ENCODE assay signal across 9 mouse cellular contexts in the genomic region with DNA sequence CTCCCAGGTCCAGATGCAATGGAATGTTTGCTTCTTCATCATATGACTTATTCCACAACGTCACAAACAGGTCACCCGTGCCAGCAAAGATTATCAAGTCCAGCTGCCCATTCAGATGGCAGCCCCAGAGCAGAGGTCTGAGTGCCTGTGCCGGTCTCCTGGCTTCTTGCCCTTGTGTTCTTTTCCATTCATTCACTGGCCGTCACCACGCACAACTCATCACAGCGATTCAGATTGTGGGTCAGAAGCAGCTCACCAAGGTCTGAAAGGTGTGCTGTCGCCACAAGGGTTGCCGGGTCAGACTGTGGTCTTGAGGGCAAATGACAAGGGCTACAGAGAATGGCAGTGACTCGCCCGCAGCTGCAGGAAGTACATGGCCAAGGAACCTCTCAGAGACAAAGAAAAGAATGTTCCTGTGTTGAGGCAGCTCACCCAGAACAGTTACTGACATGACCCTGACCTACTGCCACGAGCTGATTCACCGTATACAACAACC.
DNase-seq lines count a peak whose midpoint lies in the region; ATAC-seq and TF ChIP-seq lines count a peak whose summit lies in the region.
"Had no signal": no experiment of that assay in that cellular context is flagged by ENCODE, and none has a peak within 500 bp of the region (broad histone marks: within the 10 kb centered on the region; RNA-seq: fewer than 3 reads in every experiment).

No protein-coding gene starts in this region.

- peaks cover 87% of the 10 kb centered on the region for H3K79me3 ChIP-seq in C2C12 (ENCODE audit: low read depth)

- no peaks in the 10 kb centered on the region for H3K9me3 ChIP-seq in heart, embryonic 11.5 days (replicated peaks; ENCODE audit: control insufficient read depth, low read length)
- H3K9me3 ChIP-seq in liver, embryonic 11.5 days (ENCODE audit: control insufficient read depth, low read length) = no peaks in the 10 kb centered on the region
- H3K9me3 ChIP-seq: limb, embryonic 13.5 days had no signal

- peaks cover 12% of the 10 kb centered on the region for H3K36me3 ChIP-seq in heart, adult 2 months (ENCODE audit: control insufficient read depth, insufficient read depth, low read length)
- no peaks in the 10 kb centered on the region for H3K36me3 ChIP-seq in heart, embryonic 11.5 days (ENCODE audit: control insufficient read depth, insufficient read depth, low read length)
- peaks cover 86% of the 10 kb centered on the region for H3K36me3 ChIP-seq in C2C12 (ENCODE audit: control insufficient read depth, insufficient read depth)
- H3K36me3 ChIP-seq in liver, embryonic 11.5 days (ENCODE audit: control insufficient read depth, insufficient read depth, low read length) = no peaks in the 10 kb centered on the region
- H3K36me3 ChIP-seq: limb, embryonic 13.5 days had no signal

- H3K4me3 ChIP-seq in heart, adult 2 months = no peak overlapping the region
- no peak overlapping the region for H3K4me3 ChIP-seq in heart, embryonic 11.5 days (ENCODE audit: low read depth, low read length)
- no peak overlapping the region for H3K4me3 ChIP-seq in C2C12 (ENCODE audit: insufficient read depth, poor library complexity, severe bottlenecking)
- no peak overlapping the region for H3K4me3 ChIP-seq in liver, embryonic 11.5 days (ENCODE audit: low read depth, low read length)
- H3K4me3 ChIP-seq: limb, embryonic 13.5 days had no signal

- H3K27ac ChIP-seq in heart, adult 2 months = peak overlapping the region; percentile 17
- H3K27ac ChIP-seq in heart, embryonic 11.5 days (ENCODE audit: low read depth, low read length) = no peak overlapping the region
- H3K27ac ChIP-seq in liver, embryonic 11.5 days (ENCODE audit: low read depth, low read length) = no peak overlapping the region
- H3K27ac ChIP-seq: limb, embryonic 13.5 days had no signal

- peaks cover 8% of the 10 kb centered on the region for H3K79me2 ChIP-seq in heart, adult 2 months (replicated peaks; ENCODE audit: control insufficient read depth, insufficient read depth, low read length)
- peaks cover 99% of the 10 kb centered on the region for H3K79me2 ChIP-seq in C2C12 (ENCODE audit: control insufficient read depth, insufficient read depth)

- no peaks in the 10 kb centered on the region for H3K27me3 ChIP-seq in heart, adult 2 months (ENCODE audit: control insufficient read depth, insufficient read depth, low read length)
- no peaks in the 10 kb centered on the region for H3K27me3 ChIP-seq in heart, embryonic 11.5 days (ENCODE audit: control insufficient read depth, insufficient read depth, low read length)
- H3K27me3 ChIP-seq in C2C12 (ENCODE audit: control insufficient read depth, insufficient read depth, insufficient read length) = no peaks in the 10 kb centered on the region
- H3K27me3 ChIP-seq in liver, embryonic 11.5 days (replicated peaks; ENCODE audit: control insufficient read depth, insufficient read depth, low read length) = no peaks in the 10 kb centered on the region
- H3K27me3 ChIP-seq: limb, embryonic 13.5 days had no signal

- ATAC-seq in heart, embryonic 11.5 days (replicated peaks; ENCODE audit: insufficient number of reproducible peaks, low FRiP score, low TSS enrichment) = no peak
- no peak for ATAC-seq in liver, embryonic 11.5 days (replicated peaks; ENCODE audit: low FRiP score)

- peak in 1 of 2 experiments; percentile 77 for DNase-seq in heart, adult 2 months
- DNase-seq in adrenal gland, postnatal 36 days = peak; percentile 75 to 78
- DNase-seq in heart, postnatal 10 days = peak; percentile 70 to 73
- no peak for DNase-seq in ovary, postnatal 10 days (ENCODE audit: low spot score)
- DNase-seq in urinary bladder, postnatal 25 days (ENCODE audit: low spot score) = no peak
- DNase-seq in liver, embryonic 11.5 days (ENCODE audit: low spot score) = no peak

- intact Hi-C loops in heart, adult 2 months (cut with DNase I) = loop anchor here (2.0 kb wide), 1 partner anchor 19 kb away; no protein-coding TSS in a partner anchor
- intact Hi-C loops in heart, postnatal 10 days (cut with DNase I) = no loop called here

- no peak for TF ChIP-seq POLR2A in heart, adult 2 months (IDR thresholded peaks at IDR 0.05; ENCODE audit: insufficient read depth, low read depth, low read length)

- WGBS in heart, adult 2 months = 27% methylated on average over 12 of the region's 12 CpGs
- WGBS in heart, embryonic 11.5 days (ENCODE audit: insufficient replicate concordance) = 49% methylated on average over 12 of the region's 12 CpGs
- WGBS in liver, embryonic 11.5 days = 73% methylated on average over 12 of the region's 12 CpGs

- H3K4me2 ChIP-seq in heart, embryonic 11.5 days = no peak overlapping the region
- no peak overlapping the region for H3K4me2 ChIP-seq in liver, embryonic 11.5 days
- H3K4me2 ChIP-seq: limb, embryonic 13.5 days had no signal

- peak overlapping the region; percentile 15 for H3ac ChIP-seq in C2C12 (ENCODE audit: control insufficient read depth, insufficient read length, low read depth)

- peaks cover 37% of the 10 kb centered on the region for H3K4me1 ChIP-seq in heart, adult 2 months (ENCODE audit: control insufficient read depth, insufficient read depth, low read length)
- H3K4me1 ChIP-seq in heart, embryonic 11.5 days (ENCODE audit: control insufficient read depth, insufficient read depth, low read length) = peaks cover 32% of the 10 kb centered on the region
- H3K4me1 ChIP-seq in liver, embryonic 11.5 days (replicated peaks; ENCODE audit: control insufficient read depth, insufficient read depth, low read length) = peaks cover 5% of the 10 kb centered on the region; the same call in 1 of the 2 replicates

- no peak for TF ChIP-seq CTCF in heart, adult 2 months (IDR thresholded peaks at IDR 0.05)
- TF ChIP-seq CTCF in C2C12 (IDR thresholded peaks at IDR 0.05; ENCODE audit: control insufficient read depth, insufficient read depth, insufficient read length) = no peak

- no peak overlapping the region for H3K9ac ChIP-seq in heart, adult 2 months (ENCODE audit: low read depth, low read length)
- H3K9ac ChIP-seq in heart, embryonic 11.5 days (ENCODE audit: low read depth, low read length) = no peak overlapping the region
- no peak overlapping the region for H3K9ac ChIP-seq in liver, embryonic 11.5 days (ENCODE audit: low read depth, low read length)
- H3K9ac ChIP-seq: limb, embryonic 13.5 days had no signal

- TF ChIP-seq EP300 in heart, adult 2 months (IDR thresholded peaks at IDR 0.05; ENCODE audit: insufficient read depth, low read depth, low read length) = peak; percentile 65

TF ChIP-seq in C2C12, 6 proteins besides CTCF, POLR2A, EP300 and RAD21:
- TF ChIP-seq MAX (IDR thresholded peaks at IDR 0.05) (peak; percentile 45), CEBPB (IDR thresholded peaks at IDR 0.05; ENCODE audit: low read depth) (no peak), USF1 (IDR thresholded peaks at IDR 0.05; ENCODE audit: low read depth) (peak; percentile 73), FOSL1 (IDR thresholded peaks at IDR 0.05; ENCODE audit: insufficient read depth, low read length, poor library complexity, severe bottlenecking) (no peak), MYOG (IDR thresholded peaks at IDR 0.05; ENCODE audit: control insufficient read depth, extremely low read depth, insufficient read length) (no peak), MYOD1 (IDR thresholded peaks at IDR 0.05; ENCODE audit: control insufficient read depth, insufficient read length, low read depth) (peak; percentile 72)
TF ChIP-seq in C2C12: peak in this region for 3.

Comparison
In these comparisons a context has a peak if more than half of its experiments do, and no peak if none do; other contexts are left out.
1. DNase-seq: peak in adrenal gland, postnatal 36 days (2 of 2) and heart, postnatal 10 days (2 of 2); none in ovary, postnatal 10 days (single experiment), urinary bladder, postnatal 25 days (single experiment) and liver, embryonic 11.5 days (single experiment).